Mouse (Mus musculus) forebrain, embryonic 16.5 days (tissue): ENCODE data around the gene Ccdc117. TPM values are rescaled to one million over a fixed set of nuclear protein-coding genes. Genes with fewer than 3 reads are reported as not detected.
"Not testable (repeated sequence)": the region's sequence is repeated elsewhere in the genome, so short reads cannot be mapped to it uniquely, and the experiment has no call there.

Experiments used
- ATAC-seq: fragments of 200-750 bp; cut with Nextera tagmentation; 2 replicates; pipeline ENCODE4 v1.8.0; 2017; ENCODE audit warnings: mild to moderate bottlenecking, moderate library complexity
- H3K27ac ChIP-seq: fragments of 300-500 bp; sonication (generic); 2 replicates; pipeline ENCODE4 v1.5.1; 2014; ENCODE audit warnings: low read length, control low read depth
- H3K27me3 ChIP-seq: fragments of 300-500 bp; sonication (generic); replicated peaks from 2 replicates; pipeline ENCODE4 v1.6.1; 2014; ENCODE audit warnings: low read length; ENCODE audit not compliant: control insufficient read depth, insufficient read depth
- H3K36me3 ChIP-seq: fragments of 300-500 bp; sonication (generic); 2 replicates; pipeline ENCODE4 v1.6.1; 2014; ENCODE audit not compliant: control insufficient read depth, insufficient read depth
- H3K4me1 ChIP-seq: fragments of 300-500 bp; sonication (generic); replicated peaks from 2 replicates; pipeline ENCODE4 v1.6.1; 2014; ENCODE audit warnings: low read length; ENCODE audit not compliant: control insufficient read depth, insufficient read depth
- H3K4me2 ChIP-seq: fragments of 300-500 bp; sonication (generic); 2 replicates; pipeline ENCODE4 v1.6.1; 2014; ENCODE audit warnings: mild to moderate bottlenecking, low read length, control low read depth
- H3K4me3 ChIP-seq: fragments of 300-500 bp; sonication (generic); replicated peaks from 2 replicates; pipeline ENCODE4 v1.5.1; 2014; ENCODE audit warnings: mild to moderate bottlenecking, low read length, control low read depth
- H3K9ac ChIP-seq: fragments of 300-500 bp; sonication (generic); replicated peaks from 2 replicates; pipeline ENCODE4 v1.6.1; 2014; ENCODE audit warnings: low read depth, low read length, control low read depth
- H3K9me3 ChIP-seq: fragments of 300-500 bp; sonication (generic); 2 replicates; pipeline ENCODE4 v1.6.1; 2016; ENCODE audit warnings: low read length; ENCODE audit not compliant: control insufficient read depth
- WGBS: fragments of 180-500 bp; shearing (Covaris S2); extraction: QIAGEN DNeasy Blood & Tissue Kit; methylation state at CpG from one replicate; pipeline ENCODE4 v1.1.7; 2014; 5-methylcytosine and 5-hydroxymethylcytosine counted together
- polyA plus RNA-seq: library from polyadenylated mRNA; unstranded; fragments of >200 nt; fragmentation: Nextera tagmentation; extraction: Ambion mirVana; gene quantifications from 2 replicates; pipeline ENCODE4 v1.2.1, GENCODE M21; 2015

The Ccdc117 gene
- polyA plus RNA-seq, 1 experiment from 2014 or later, result 12.3 TPM

- peak overlapping the region; percentile 93 for H3K9ac ChIP-seq
- H3K9me3 ChIP-seq, result no peaks in the 10 kb centered on the region
- peak overlapping the region; percentile 59 for H3K4me2 ChIP-seq
- H3K4me3 ChIP-seq, result peak overlapping the region; percentile 92
- H3K27me3 ChIP-seq, result no peaks in the 10 kb centered on the region
- H3K4me1 ChIP-seq, result peaks cover 13% of the 10 kb centered on the region
- H3K27ac ChIP-seq, result no peak overlapping the region
- H3K36me3 ChIP-seq, result no peaks in the 10 kb centered on the region
- no peak for ATAC-seq
- WGBS, result 56% methylated on average over 5 of the region's 5 CpGs
Measured at GRCm38 (mm10) chr11:5542482-5543185, 647 bp upstream of the Ccdc117 start.

DNA sequence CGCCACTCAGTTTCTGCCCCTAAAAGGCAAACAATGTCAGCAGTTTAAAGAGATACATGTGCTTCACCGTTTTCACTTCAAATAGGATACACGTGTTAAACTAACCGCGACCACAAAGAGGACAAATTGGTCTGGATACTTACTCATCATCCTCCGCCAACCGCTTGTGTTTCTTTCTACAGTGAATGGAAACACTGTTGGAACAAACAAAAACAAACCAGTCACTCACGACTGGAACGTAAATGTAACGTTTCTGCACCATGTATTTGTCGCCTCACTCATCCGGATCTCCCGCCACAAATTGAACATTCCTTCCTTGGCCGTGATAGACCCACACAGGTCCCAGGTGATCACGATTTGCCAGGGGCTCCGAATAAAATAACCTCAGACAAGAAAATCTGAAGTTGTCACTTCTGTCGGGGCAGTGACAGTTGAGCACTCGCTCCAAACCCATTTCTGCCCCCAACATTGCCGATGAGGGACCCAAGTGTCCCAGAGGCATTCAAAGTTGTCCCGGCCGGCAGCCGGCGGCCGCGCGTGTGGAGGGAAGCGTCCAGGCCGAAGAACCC, 673 bp downstream of the Ccdc117 start:
- no peaks in the 10 kb centered on the region for H3K9me3 ChIP-seq
- WGBS, result 1% methylated on average over 28 of the region's 28 CpGs
- peak overlapping the region; percentile 47 for H3K27ac ChIP-seq
- H3K4me3 ChIP-seq, result peak overlapping the region; percentile 92
- peak overlapping the region; percentile 93 for H3K9ac ChIP-seq
- H3K27me3 ChIP-seq, result no peaks in the 10 kb centered on the region
- H3K36me3 ChIP-seq, result no peaks in the 10 kb centered on the region
- ATAC-seq, result no peak
- peak overlapping the region; percentile 59 for H3K4me2 ChIP-seq
- H3K4me1 ChIP-seq, result peaks cover 13% of the 10 kb centered on the region

- peak overlapping the region; percentile 59 for H3K4me2 ChIP-seq
- H3K9ac ChIP-seq, result no peak overlapping the region
- H3K36me3 ChIP-seq, result no peaks in the 10 kb centered on the region
- ATAC-seq, result no peak
- no peaks in the 10 kb centered on the region for H3K9me3 ChIP-seq
- 42% methylated on average over 4 of the region's 4 CpGs for WGBS
- H3K27ac ChIP-seq, result no peak overlapping the region
- H3K4me1 ChIP-seq, result peaks cover 13% of the 10 kb centered on the region
- H3K27me3 ChIP-seq, result no peaks in the 10 kb centered on the region
- H3K4me3 ChIP-seq, result peak overlapping the region; percentile 92; the same call in 1 of the 2 replicates
Measured at GRCm38 (mm10) chr11:5540331-5540730, 1.7 kb downstream of the Ccdc117 start.

GRCm38 (mm10) chr11:5537454-5537853, 4.5 kb downstream of the Ccdc117 start:
- H3K4me2 ChIP-seq, H3K9ac ChIP-seq, H3K27me3 ChIP-seq, ATAC-seq, H3K9me3 ChIP-seq, H3K4me3 ChIP-seq, H3K27ac ChIP-seq: not testable (repeated sequence)
- WGBS, result 94% methylated on average over 4 of the region's 4 CpGs
- Histone ChIP-seq H3K4me1 (peaks cover 13% of the 10 kb centered on the region), H3K36me3 (peaks cover 12% of the 10 kb centered on the region)

DNA sequence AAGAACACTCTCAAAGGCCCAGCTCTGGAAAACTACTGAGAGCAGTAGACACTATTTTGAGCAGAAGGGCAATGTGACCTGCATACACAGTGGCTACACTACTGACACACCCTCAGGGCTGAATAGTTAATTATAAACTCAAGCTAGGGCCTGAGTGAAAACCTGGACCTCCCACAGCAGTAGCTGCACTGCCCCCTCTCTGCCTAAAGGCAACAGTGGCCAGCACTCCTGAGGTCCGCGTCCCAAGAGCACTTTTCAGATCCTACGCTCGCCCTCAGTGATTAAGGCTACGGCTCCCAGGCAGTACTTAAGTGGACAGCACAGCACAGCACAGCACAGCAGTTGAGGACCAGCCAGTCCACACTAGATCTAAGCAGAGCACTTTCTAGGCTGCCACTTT, 8.9 kb downstream of the Ccdc117 start:
- no peak for ATAC-seq
- H3K4me3 ChIP-seq, result no peak overlapping the region
- no peaks in the 10 kb centered on the region for H3K9me3 ChIP-seq
- 89% methylated on average over 5 of the region's 5 CpGs for WGBS
- H3K36me3 ChIP-seq, result peaks cover 26% of the 10 kb centered on the region
- H3K9ac ChIP-seq, result no peak overlapping the region
- H3K4me1 ChIP-seq, result no peaks in the 10 kb centered on the region
- H3K27me3 ChIP-seq, result no peaks in the 10 kb centered on the region
- H3K27ac ChIP-seq, result no peak overlapping the region
- H3K4me2 ChIP-seq, result no peak overlapping the region

DNA sequence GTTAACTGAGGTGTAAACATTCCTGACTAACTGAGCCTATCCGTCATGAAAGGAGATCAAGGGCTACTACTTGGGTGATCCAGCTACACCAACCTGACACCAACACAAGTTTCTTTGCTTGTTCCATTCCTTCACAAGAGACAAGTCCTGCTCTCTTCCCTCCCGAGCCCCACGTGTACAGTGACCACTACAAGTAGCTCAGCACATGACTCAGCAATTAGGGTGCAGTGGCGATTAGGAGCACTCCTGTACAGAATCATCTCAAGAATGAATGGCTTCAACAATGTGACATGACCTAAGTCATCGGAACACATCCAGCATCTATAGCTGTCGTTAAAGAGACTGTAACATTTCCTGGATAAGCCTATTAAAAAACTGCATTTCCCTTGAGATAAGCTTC, 11.3 kb downstream of the Ccdc117 start:
- 65% methylated on average over 6 of the region's 6 CpGs for WGBS
- peaks cover 26% of the 10 kb centered on the region for H3K36me3 ChIP-seq
- no peak overlapping the region for H3K9ac ChIP-seq
- no peak overlapping the region for H3K27ac ChIP-seq
- no peaks in the 10 kb centered on the region for H3K27me3 ChIP-seq
- no peaks in the 10 kb centered on the region for H3K9me3 ChIP-seq
- H3K4me2 ChIP-seq, result no peak overlapping the region
- ATAC-seq, result no peak
- H3K4me1 ChIP-seq, result no peaks in the 10 kb centered on the region
- no peak overlapping the region for H3K4me3 ChIP-seq

DNA sequence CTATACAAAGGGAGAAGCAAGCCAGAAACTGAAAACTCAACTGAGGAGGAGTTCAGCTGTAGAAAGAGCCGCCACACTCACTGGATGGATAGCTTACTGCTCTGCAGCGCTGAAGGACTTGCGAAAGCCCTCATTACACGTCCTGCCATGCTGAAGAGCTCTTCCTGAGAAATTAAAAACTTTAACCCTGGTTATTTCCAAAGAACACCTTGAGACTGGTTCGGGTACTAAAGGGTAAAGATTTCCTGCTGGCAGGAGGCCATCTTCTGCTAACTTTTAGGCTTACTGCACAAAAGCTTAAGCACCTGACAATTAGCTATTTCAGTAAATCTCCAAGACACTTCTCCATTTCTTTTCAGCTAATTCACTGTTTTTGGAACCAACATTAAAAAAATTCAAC, 11.8 kb downstream of the Ccdc117 start:
- H3K9me3 ChIP-seq, result no peaks in the 10 kb centered on the region
- no peak overlapping the region for H3K9ac ChIP-seq
- no peak overlapping the region for H3K4me2 ChIP-seq
- 75% methylated on average over 5 of the region's 5 CpGs for WGBS
- no peak overlapping the region for H3K27ac ChIP-seq
- no peaks in the 10 kb centered on the region for H3K4me1 ChIP-seq
- no peak overlapping the region for H3K4me3 ChIP-seq
- H3K36me3 ChIP-seq, result peaks cover 29% of the 10 kb centered on the region
- no peak for ATAC-seq
- no peaks in the 10 kb centered on the region for H3K27me3 ChIP-seq

- Histone ChIP-seq H3K4me2 (no peak overlapping the region), H3K36me3 (peaks cover 30% of the 10 kb centered on the region), H3K9ac (no peak overlapping the region), H3K27me3 (no peaks in the 10 kb centered on the region), H3K9me3 (no peaks in the 10 kb centered on the region), H3K27ac (no peak overlapping the region), H3K4me1 (no peaks in the 10 kb centered on the region), H3K4me3 (no peak overlapping the region)
- 39% methylated on average over 5 of the region's 5 CpGs for WGBS
- ATAC-seq, result no peak
Measured at GRCm38 (mm10) chr11:5528841-5529240, 13.1 kb downstream of the Ccdc117 start.

DNA sequence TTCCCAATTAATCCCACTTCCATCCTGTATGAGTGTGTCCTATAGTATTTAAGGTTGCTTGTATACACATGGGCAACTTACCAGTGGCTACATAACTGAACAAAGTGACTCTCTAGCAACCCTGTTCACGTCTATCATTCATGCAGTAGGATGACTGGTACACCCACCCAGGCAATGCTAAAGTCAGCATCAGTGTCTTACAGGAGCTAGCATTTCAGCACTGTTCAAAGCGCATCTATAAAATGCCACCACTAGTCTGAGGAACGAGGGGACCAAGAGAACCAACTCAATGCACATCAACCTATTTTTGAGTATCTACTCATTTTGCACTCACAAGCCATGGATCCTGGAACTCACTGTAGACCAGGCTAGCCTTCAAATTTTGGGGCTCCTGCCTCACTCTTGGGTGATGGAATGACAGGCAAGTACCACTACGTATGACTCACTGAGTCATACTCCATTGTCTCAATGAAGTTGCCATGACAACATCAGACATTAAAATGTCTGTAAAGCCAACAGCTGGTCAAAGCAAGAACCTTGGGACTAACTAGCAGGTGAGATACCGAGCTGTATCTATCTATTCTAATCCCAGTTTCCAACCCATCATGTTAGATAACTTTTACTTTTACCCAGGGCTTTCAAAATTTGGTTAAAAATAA, 14.0 kb downstream of the Ccdc117 start:
- H3K27me3 ChIP-seq, result no peaks in the 10 kb centered on the region
- no peak for ATAC-seq
- no peak overlapping the region for H3K9ac ChIP-seq
- H3K4me1 ChIP-seq, result peaks cover under 1% of the 10 kb centered on the region
- no peak overlapping the region for H3K4me3 ChIP-seq
- no peak overlapping the region for H3K27ac ChIP-seq
- peaks cover 29% of the 10 kb centered on the region for H3K36me3 ChIP-seq
- 83% methylated on average over 5 of the region's 5 CpGs for WGBS
- no peak overlapping the region for H3K4me2 ChIP-seq
- H3K9me3 ChIP-seq, result no peaks in the 10 kb centered on the region
